Mouse (Mus musculus) embryonic facial prominence, embryonic 14.5 days (tissue): ENCODE data around the gene Zfp523. TPM values are rescaled to one million over a fixed set of nuclear protein-coding genes. Genes with fewer than 3 reads are reported as not detected.
A peak's percentile ranks its signal among the peaks of the same experiment; 100 is the strongest.

Experiments used
- ATAC-seq: fragments of 200-750 bp; cut with Nextera tagmentation; 2 replicates; pipeline ENCODE4 v1.8.0; 2017; ENCODE audit warnings: low read depth, moderate number of reproducible peaks, moderate TSS enrichment
- DNase-seq: peaks from one replicate; pipeline ENCODE4 v3.0.0-alpha.2; 2015; ENCODE audit warnings: low spot score
- H3K27ac ChIP-seq: fragments of 300-500 bp; sonication (generic); replicated peaks from 2 replicates; pipeline ENCODE4 v1.5.1; 2014; ENCODE audit warnings: low read depth, mild to moderate bottlenecking, low read length, moderate library complexity
- H3K27me3 ChIP-seq: fragments of 300-500 bp; sonication (generic); replicated peaks from 2 replicates; pipeline ENCODE4 v1.6.1; 2014; ENCODE audit warnings: low read length; ENCODE audit not compliant: control insufficient read depth, insufficient read depth
- H3K36me3 ChIP-seq: fragments of 300-500 bp; sonication (generic); 2 replicates; pipeline ENCODE4 v1.6.1; 2014; ENCODE audit warnings: low read length, mixed read lengths; ENCODE audit not compliant: control insufficient read depth, insufficient read depth
- H3K4me1 ChIP-seq: fragments of 300-500 bp; sonication (generic); 2 replicates; pipeline ENCODE4 v1.6.1; 2014; ENCODE audit warnings: antibody characterized with exemption, low read length; ENCODE audit not compliant: control insufficient read depth, insufficient read depth
- H3K4me2 ChIP-seq: fragments of 300-500 bp; sonication (generic); 2 replicates; pipeline ENCODE4 v1.6.1; 2014; ENCODE audit warnings: low read depth, mild to moderate bottlenecking, low read length, moderate library complexity, mixed read lengths
- H3K4me3 ChIP-seq: fragments of 300-500 bp; sonication (generic); 2 replicates; pipeline ENCODE4 v1.5.1; 2014; ENCODE audit warnings: low read depth, mild to moderate bottlenecking, low read length
- H3K9ac ChIP-seq: fragments of 300-500 bp; sonication (generic); 2 replicates; pipeline ENCODE4 v1.6.1; 2014; ENCODE audit warnings: low read depth, mild to moderate bottlenecking, low read length, moderate library complexity, mixed read lengths
- H3K9me3 ChIP-seq: fragments of 300-500 bp; sonication (generic); 2 replicates; pipeline ENCODE4 v1.6.1; 2016; ENCODE audit warnings: low read length; ENCODE audit not compliant: control insufficient read depth
- WGBS: fragments of 180-500 bp; shearing (Covaris S2); extraction: QIAGEN DNeasy Blood & Tissue Kit; methylation state at CpG from one replicate; pipeline ENCODE4 v1.1.7; 2014; 5-methylcytosine and 5-hydroxymethylcytosine counted together
- polyA plus RNA-seq: library from polyadenylated mRNA; unstranded; fragments of >200 nt; fragmentation: Nextera tagmentation; extraction: Ambion mirVana; gene quantifications from 2 replicates; pipeline ENCODE4 v1.2.1, GENCODE M21; 2014

Gene Zfp523
- polyA plus RNA-seq, 1 experiment from 2014 or later: 30.6 TPM

DNA sequence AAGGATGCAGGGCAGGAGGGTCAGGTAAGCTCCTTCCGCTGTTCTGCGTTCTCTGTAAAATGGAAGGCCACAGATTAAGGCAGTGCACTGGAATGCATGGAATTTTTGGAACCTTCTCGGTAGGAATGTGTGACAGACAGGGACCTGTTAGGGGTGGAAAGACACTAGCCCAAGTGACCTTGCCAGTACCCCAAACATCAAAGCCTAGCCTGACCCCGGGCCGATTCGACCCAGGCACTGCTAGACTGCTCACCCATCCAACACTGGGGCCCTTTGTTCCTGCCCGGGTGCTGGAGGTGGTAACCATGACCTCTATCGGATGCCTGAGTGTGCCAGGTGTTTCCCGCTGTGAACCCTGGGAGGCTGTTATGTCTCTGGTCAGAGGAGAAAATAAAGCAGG is 38.2 kb upstream of the Zfp523 start:
- DNase-seq (no peak), ATAC-seq (no peak)
- H3K4me1 ChIP-seq: peaks cover 5% of the 10 kb centered on the region; the same call in 1 of the 2 replicates
- no peaks in the 10 kb centered on the region for H3K36me3 ChIP-seq
- no peak overlapping the region for H3K27ac ChIP-seq
- no peaks in the 10 kb centered on the region for H3K9me3 ChIP-seq
- H3K27me3 ChIP-seq: no peaks in the 10 kb centered on the region
- H3K4me2 ChIP-seq: no peak overlapping the region
- 50% methylated on average over 9 of the region's 9 CpGs for WGBS
- H3K4me3 ChIP-seq: no peak overlapping the region
- no peak overlapping the region for H3K9ac ChIP-seq

DNA sequence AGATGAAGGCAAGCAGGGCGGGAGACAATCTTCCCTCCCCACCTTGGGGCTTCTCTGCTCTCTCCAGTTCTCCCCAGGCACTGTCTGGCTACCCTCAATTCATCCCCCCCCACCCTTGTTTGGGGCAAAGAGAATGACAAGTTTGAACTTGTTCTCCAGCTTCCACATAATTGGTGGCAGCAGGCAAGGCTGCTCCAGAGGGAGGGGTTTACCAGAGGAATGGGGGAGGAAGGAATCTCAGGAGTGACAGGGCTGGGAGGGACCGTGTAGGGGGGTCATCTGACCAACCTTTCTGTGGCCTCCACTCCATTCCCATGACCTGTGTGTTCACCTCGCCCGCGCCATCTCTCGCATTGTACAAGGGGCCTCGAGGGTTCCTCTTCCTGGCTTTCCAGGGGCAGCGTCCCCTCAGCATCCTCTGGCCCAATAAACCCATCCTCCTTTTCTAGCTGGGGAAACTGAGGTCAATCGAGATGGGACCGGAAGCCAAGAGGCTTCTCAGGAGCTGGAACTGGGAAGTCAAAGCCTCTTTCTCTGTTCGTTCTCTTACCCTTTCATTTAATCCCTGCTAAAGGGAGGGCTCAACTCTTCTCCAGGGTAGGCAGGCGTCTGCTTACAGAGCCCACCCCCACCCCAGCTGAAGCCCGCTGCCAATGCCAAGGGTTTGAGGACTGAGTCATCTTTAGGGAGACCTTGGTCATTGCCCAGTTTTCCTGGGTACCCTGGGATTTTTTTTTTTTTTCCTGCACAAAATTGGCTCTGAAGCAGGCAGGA is 36.3 kb upstream of the Zfp523 start:
- ATAC-seq: no peak
- H3K4me2 ChIP-seq: peak overlapping the region; percentile 95; the same call in 1 of the 2 replicates
- no peaks in the 10 kb centered on the region for H3K27me3 ChIP-seq
- 21% methylated on average over 13 of the region's 13 CpGs for WGBS
- no peaks in the 10 kb centered on the region for H3K9me3 ChIP-seq
- no peak overlapping the region for H3K27ac ChIP-seq
- H3K4me1 ChIP-seq: peaks cover 20% of the 10 kb centered on the region
- no peaks in the 10 kb centered on the region for H3K36me3 ChIP-seq
- H3K9ac ChIP-seq: 0 out of 2 replicates have a peak overlapping the region, but pooled peaks have one; percentile 20
- DNase-seq: no peak
- H3K4me3 ChIP-seq: no peak overlapping the region

DNA sequence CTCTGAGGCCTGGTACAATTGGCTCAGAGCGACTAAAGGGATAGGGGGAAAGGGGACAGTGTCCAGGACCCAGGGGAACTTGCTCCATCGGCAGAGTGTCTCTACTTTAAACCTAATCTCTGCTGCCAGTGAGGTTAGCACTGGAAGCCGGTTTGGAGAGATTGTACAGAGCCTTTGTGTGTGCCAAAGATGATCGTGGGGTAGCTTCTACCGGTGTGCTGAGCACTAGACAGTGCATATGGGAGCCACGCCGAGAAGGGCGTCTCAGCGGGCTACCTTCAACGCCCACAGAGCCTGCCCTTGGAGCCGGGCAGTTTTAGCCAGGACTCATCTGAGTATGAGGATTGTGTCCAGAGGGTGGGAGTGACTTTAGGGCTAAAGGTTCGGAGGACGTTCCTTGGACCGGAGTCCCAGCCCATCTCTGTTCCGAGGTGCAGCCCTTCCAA is 35.7 kb upstream of the Zfp523 start:
- 4% methylated on average over 14 of the region's 15 CpGs for WGBS
- Histone ChIP-seq H3K4me2 (peak overlapping the region; percentile 95), H3K9ac (peak overlapping the region; percentile 83), H3K4me3 (peak overlapping the region; percentile 73), H3K36me3 (no peaks in the 10 kb centered on the region), H3K27me3 (no peaks in the 10 kb centered on the region), H3K9me3 (no peaks in the 10 kb centered on the region), H3K4me1 (peaks cover 25% of the 10 kb centered on the region), H3K27ac (peak overlapping the region; percentile 88)
- no peak for ATAC-seq
- DNase-seq: no peak

DNA sequence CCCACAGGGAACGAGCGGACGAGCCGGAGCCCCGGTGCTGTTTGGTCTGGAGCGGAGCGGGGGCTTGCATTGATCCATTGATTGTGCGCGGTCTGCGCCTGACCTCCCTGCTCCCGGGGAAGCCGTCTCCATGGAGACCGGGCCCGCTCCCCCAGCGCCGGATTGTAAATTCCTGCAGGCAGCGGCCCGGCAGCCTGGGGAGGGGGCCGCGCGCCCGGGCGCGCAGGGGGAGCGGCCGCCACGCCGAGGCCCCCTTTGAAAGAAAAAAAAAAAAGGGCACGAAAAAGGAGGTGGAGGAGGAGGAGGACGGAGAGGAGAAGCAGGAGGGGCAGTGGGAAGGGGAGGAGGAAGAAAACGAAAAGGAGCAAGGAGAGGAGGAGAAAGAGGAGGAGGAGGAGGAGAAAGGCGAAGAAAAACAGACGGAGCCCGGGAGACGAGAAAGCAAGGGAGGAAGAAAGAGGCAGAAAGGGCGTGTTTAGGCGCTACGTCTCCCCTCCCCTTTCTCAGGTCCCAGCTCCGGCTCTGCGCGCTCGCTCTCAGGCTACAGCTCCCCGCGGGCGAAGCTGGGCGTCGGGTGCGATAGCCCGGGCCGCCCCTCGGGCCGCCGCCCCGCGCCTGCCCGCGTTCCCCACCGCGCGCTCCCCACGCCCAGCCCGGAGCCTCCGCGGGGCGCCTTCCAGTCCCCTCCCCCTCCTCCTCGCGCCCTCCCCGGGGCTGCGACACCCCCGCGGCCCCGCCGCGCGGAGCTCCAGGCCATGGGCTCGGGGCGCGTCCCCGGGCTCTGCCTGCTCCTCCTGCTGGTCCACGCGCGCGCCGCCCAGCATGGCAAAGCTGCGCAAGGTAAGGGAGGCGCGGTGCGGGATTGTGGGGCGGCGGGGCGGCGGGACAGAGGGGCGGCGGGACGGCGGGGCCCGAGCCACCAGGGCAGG is 34.9 kb upstream of the Zfp523 start, which contains the start of gene Scube3:
Gene Scube3 (plus strand): TSS at position 371 of the 929 bp plus-strand sequence.
- peaks cover 33% of the 10 kb centered on the region for H3K4me1 ChIP-seq
- DNase-seq (peak; percentile 84), ATAC-seq (peak; percentile 53)
- no peaks in the 10 kb centered on the region for H3K27me3 ChIP-seq
- WGBS: under 1% methylated on average over 34 of the region's 97 CpGs
- H3K4me3 ChIP-seq: peak within 1 kb of the TSS; percentile 73
- peak within 1 kb of the TSS; percentile 95 for H3K4me2 ChIP-seq
- peak within 1 kb of the TSS; percentile 83 for H3K9ac ChIP-seq
- H3K27ac ChIP-seq: peak within 1 kb of the TSS; percentile 88
- no peaks in the 10 kb centered on the region for H3K9me3 ChIP-seq
- H3K36me3 ChIP-seq: no peaks in the 10 kb centered on the region

DNA sequence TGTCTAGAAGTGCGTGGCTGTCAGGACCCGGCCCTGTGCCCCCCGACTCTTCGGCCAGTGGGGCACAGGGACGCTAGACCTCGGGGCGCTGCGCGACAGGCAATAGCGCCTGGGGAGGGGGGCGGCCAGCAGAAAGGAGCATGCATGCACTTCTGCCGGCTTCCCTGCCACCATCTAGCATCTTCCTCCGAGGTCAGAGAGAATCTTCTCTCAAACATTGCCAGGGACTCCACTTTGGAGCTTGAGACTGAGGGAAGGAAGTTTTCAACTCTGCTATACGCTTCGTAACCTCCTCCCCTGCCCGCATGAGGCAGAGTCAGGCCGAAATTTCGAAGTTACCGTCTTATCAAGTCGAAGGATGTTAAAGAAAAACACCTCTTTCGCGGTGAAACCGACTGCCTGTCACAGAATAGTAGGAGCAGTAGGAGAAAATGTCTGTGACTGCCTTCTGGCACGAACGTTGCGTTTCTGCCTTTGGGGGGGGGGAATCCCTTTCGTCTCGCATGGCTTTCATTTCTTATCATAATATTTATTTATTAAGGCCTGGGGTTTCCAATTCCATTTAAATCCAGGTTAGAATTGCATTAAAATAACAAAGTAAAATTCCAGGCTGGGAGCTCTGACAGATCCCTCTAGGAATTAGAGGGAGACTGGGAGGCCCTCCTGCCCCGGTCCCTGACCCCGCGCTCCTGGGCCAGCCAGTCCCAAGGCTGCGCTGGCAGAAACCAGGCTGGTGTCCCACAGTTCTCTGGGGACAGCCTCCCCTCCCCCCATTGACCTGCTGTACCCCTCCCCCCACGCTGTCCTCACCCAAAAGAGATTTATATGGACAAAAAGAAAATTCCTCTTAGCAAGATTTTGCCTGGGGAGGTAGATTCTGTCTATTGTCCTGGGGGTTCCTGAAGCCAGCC is 34.0 kb upstream of the Zfp523 start:
- ATAC-seq: no peak; the same call in 1 of the 2 replicates
- H3K27me3 ChIP-seq: no peaks in the 10 kb centered on the region
- H3K9ac ChIP-seq: peak overlapping the region; percentile 83

DNA sequence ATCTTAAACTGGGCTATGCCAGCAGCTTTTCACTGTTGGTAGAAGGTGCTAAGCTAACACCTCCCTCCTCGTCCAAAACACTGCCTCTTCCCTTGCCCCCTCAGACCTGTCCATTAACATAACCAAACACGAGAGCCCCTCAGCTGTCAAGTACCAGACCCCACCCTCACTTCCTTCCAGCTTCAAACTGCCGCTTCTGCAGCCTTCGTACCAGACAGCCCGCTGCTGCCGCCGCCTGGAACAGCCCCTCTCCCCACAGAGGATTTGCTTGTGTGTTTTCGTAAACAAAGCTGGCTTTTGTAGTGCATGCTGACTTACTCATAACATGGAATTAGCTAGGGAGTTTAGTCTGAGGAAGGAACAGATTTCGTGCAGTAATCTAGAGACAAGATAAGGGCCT is 33.2 kb upstream of the Zfp523 start:
- no peak overlapping the region for H3K27ac ChIP-seq
- DNase-seq (no peak), ATAC-seq (no peak)
- peak overlapping the region; percentile 95 for H3K4me2 ChIP-seq
- peaks cover 40% of the 10 kb centered on the region for H3K4me1 ChIP-seq
- H3K27me3 ChIP-seq: no peaks in the 10 kb centered on the region
- H3K36me3 ChIP-seq: no peaks in the 10 kb centered on the region
- H3K9ac ChIP-seq: peak overlapping the region; percentile 28; the same call in 1 of the 2 replicates
- peak overlapping the region; percentile 73 for H3K4me3 ChIP-seq
- WGBS: 2% methylated on average over 9 of the region's 9 CpGs
- no peaks in the 10 kb centered on the region for H3K9me3 ChIP-seq

More for the DNA sequence above, 34.0 kb upstream of the Zfp523 start:
- 2% methylated on average over 24 of the region's 33 CpGs for WGBS
- DNase-seq: no peak
- Histone ChIP-seq H3K36me3 (no peaks in the 10 kb centered on the region), H3K4me1 (peaks cover 35% of the 10 kb centered on the region), H3K27ac (peak overlapping the region; percentile 88), H3K4me2 (peak overlapping the region; percentile 95), H3K4me3 (peak overlapping the region; percentile 73), H3K9me3 (no peaks in the 10 kb centered on the region)

DNA sequence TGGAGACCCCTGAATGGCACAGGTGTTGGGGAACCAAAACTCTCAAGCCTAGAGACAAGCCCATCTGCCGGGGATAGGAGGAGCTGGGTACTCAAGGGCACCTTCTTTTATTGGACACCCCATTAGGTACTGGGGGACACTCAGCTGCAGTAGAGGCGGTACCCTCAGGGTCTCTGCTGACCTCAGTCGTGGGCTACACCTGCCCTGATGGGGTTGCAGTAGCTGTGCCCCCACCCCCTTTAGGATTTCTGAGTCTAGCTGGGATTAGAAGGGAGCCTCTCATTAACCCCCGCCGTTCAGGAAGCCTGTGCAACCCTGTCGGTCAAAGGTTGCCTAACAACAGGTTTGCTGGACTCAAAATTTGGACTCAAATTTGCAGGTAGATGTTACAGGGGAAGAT is 32.7 kb upstream of the Zfp523 start:
- Histone ChIP-seq H3K4me3 (peak overlapping the region; percentile 73), H3K27me3 (no peaks in the 10 kb centered on the region), H3K27ac (no peak overlapping the region), H3K9ac (0 out of 2 replicates have a peak overlapping the region, but pooled peaks have one; percentile 2), H3K4me2 (peak overlapping the region; percentile 95), H3K4me1 (peaks cover 45% of the 10 kb centered on the region), H3K36me3 (no peaks in the 10 kb centered on the region), H3K9me3 (no peaks in the 10 kb centered on the region)
- DNase-seq (no peak), ATAC-seq (no peak)
- WGBS: 15% methylated on average over 6 of the region's 6 CpGs
